Mouse (Mus musculus) erythroid progenitor cell, adult 5-6 weeks (primary cell): ENCODE measurements around the gene Cd37. TPM values are rescaled to one million over a fixed set of nuclear protein-coding genes. Genes with fewer than 3 reads are reported as not detected.

Experiments
- total RNA-seq, 2 experiments: library from RNA; stranded (forward) in 1 of 2; stranded (reverse) in 1 of 2; fragments of 150-400 nt in 1 of 2; fragments of 186-747, 209-891 nt in 1 of 2; gene quantifications; 2 replicates each; pipeline versions ENCODE4 v1.2.3 to v1.2.4; 2015 to 2017; ENCODE audit warnings: low replicate concordance in 2 of 2

The Cd37 gene
- total RNA-seq, 2 experiments from 2014 or later: 54.8 to 82.2 TPM

Other genes starting within 250 kb of the Cd37 start
Only the 30 nearest of the 38 such genes appear.
- 3.6 and 6.7 TPM in 2 replicates for gene Prr12, start 186.2 kb downstream of the Cd37 start, total RNA-seq (2015; ENCODE audit: low replicate concordance)
- 0.13 and 0.23 TPM in 2 replicates for gene Prr12, start 186.2 kb downstream of the Cd37 start, total RNA-seq (2017; ENCODE audit: low replicate concordance)
- 24.5 and 30.6 TPM in 2 replicates for gene Nosip, start 176.7 kb downstream of the Cd37 start, total RNA-seq (2015; ENCODE audit: low replicate concordance)
- gene Nosip, start 176.7 kb downstream of the Cd37 start, total RNA-seq (2017; ENCODE audit: low replicate concordance): 32.7 and 54.0 TPM in 2 replicates
- 2.9 and 8.8 TPM in 2 replicates for gene Prrg2, start 176.4 kb downstream of the Cd37 start, total RNA-seq (2015; ENCODE audit: low replicate concordance)
- 0.91 and 6.8 TPM in 2 replicates for gene Prrg2, start 176.4 kb downstream of the Cd37 start, total RNA-seq (2017; ENCODE audit: low replicate concordance)
- 1.1 and 8.8 TPM in 2 replicates for gene Rcn3, start 146.9 kb downstream of the Cd37 start, total RNA-seq (2015; ENCODE audit: low replicate concordance)
- gene Rcn3, start 146.9 kb downstream of the Cd37 start, total RNA-seq (2017; ENCODE audit: low replicate concordance): 1.9 and 4.0 TPM in 2 replicates
- gene Fcgrt, start 135.3 kb downstream of the Cd37 start, total RNA-seq (2015; ENCODE audit: low replicate concordance): 10.5 TPM in 2 replicates
- 8.3 and 9.7 TPM in 2 replicates for gene Fcgrt, start 135.3 kb downstream of the Cd37 start, total RNA-seq (2017; ENCODE audit: low replicate concordance)
- gene Rps11, start 114.7 kb downstream of the Cd37 start, total RNA-seq (2015; ENCODE audit: low replicate concordance): 694 and 736 TPM in 2 replicates
- 189 and 313 TPM in 2 replicates for gene Rps11, start 114.7 kb downstream of the Cd37 start, total RNA-seq (2017; ENCODE audit: low replicate concordance)
- 918 and 1,040 TPM in 2 replicates for gene Rpl13a, start 110.4 kb downstream of the Cd37 start, total RNA-seq (2015; ENCODE audit: low replicate concordance)
- gene Rpl13a, start 110.4 kb downstream of the Cd37 start, total RNA-seq (2017; ENCODE audit: low replicate concordance): 765 and 800 TPM in 2 replicates
- gene Gm45713, start 102.9 kb downstream of the Cd37 start, total RNA-seq (2015; ENCODE audit: low replicate concordance): not detected in 2 replicates
- gene Gm45713, start 102.9 kb downstream of the Cd37 start, total RNA-seq (2017; ENCODE audit: low replicate concordance): 0.98 and 2.3 TPM in 2 replicates
- 3.6 and 17.2 TPM in 2 replicates for gene Flt3l, start 102.7 kb downstream of the Cd37 start, total RNA-seq (2015; ENCODE audit: low replicate concordance)
- gene Flt3l, start 102.7 kb downstream of the Cd37 start, total RNA-seq (2017; ENCODE audit: low replicate concordance): 0.23 and 4.5 TPM in 2 replicates
- 58.7 and 96.4 TPM in 2 replicates for gene Pih1d1, start 84.8 kb downstream of the Cd37 start, total RNA-seq (2015; ENCODE audit: low replicate concordance)
- gene Pih1d1, start 84.8 kb downstream of the Cd37 start, total RNA-seq (2017; ENCODE audit: low replicate concordance): 6.8 and 8.7 TPM in 2 replicates
- gene Aldh16a1, start 84.5 kb downstream of the Cd37 start, total RNA-seq (2015; ENCODE audit: low replicate concordance): 24.5 and 29.3 TPM in 2 replicates
- gene Aldh16a1, start 84.5 kb downstream of the Cd37 start, total RNA-seq (2017; ENCODE audit: low replicate concordance): 12.4 and 14.1 TPM in 2 replicates
- not detected in 2 replicates for gene Slc17a7, start 75.2 kb downstream of the Cd37 start, total RNA-seq (2015; ENCODE audit: low replicate concordance)
- gene Slc17a7, start 75.2 kb downstream of the Cd37 start, total RNA-seq (2017; ENCODE audit: low replicate concordance): not detected in 2 replicates
- gene Gfy, start 59.5 kb downstream of the Cd37 start, total RNA-seq (2015; ENCODE audit: low replicate concordance): not detected in 2 replicates
- not detected in 2 replicates for gene Gfy, start 59.5 kb downstream of the Cd37 start, total RNA-seq (2017; ENCODE audit: low replicate concordance)
- not detected in 2 replicates for gene Pth2, start 58.1 kb downstream of the Cd37 start, total RNA-seq (2015; ENCODE audit: low replicate concordance)
- gene Pth2, start 58.1 kb downstream of the Cd37 start, total RNA-seq (2017; ENCODE audit: low replicate concordance): not detected in 2 replicates
- gene Ccdc155, start 34.2 kb downstream of the Cd37 start, total RNA-seq (2015; ENCODE audit: low replicate concordance): not detected in 2 replicates
- gene Ccdc155, start 34.2 kb downstream of the Cd37 start, total RNA-seq (2017; ENCODE audit: low replicate concordance): not detected in 2 replicates
- 6.3 and 8.6 TPM in 2 replicates for gene Dkkl1, start 27.0 kb downstream of the Cd37 start, total RNA-seq (2015; ENCODE audit: low replicate concordance)
- gene Dkkl1, start 27.0 kb downstream of the Cd37 start, total RNA-seq (2017; ENCODE audit: low replicate concordance): 0.77 TPM in 1 of 2 replicates, not detected in the other
- not detected in 2 replicates for gene Tead2, start 23.4 kb downstream of the Cd37 start, total RNA-seq (2015; ENCODE audit: low replicate concordance)
- gene Tead2, start 23.4 kb downstream of the Cd37 start, total RNA-seq (2017; ENCODE audit: low replicate concordance): not detected in 2 replicates
- not detected in 2 replicates for gene Slc6a16, start 2.0 kb upstream of the Cd37 start, total RNA-seq (2015; ENCODE audit: low replicate concordance)
- not detected in 2 replicates for gene Slc6a16, start 2.0 kb upstream of the Cd37 start, total RNA-seq (2017; ENCODE audit: low replicate concordance)
- gene Slc6a21, start 38.4 kb upstream of the Cd37 start, total RNA-seq (2015; ENCODE audit: low replicate concordance): not detected in 2 replicates
- gene Slc6a21, start 38.4 kb upstream of the Cd37 start, total RNA-seq (2017; ENCODE audit: low replicate concordance): not detected in 2 replicates
- gene Trpm4, start 94.7 kb upstream of the Cd37 start, total RNA-seq (2015; ENCODE audit: low replicate concordance): not detected in 2 replicates
- not detected in 2 replicates for gene Trpm4, start 94.7 kb upstream of the Cd37 start, total RNA-seq (2017; ENCODE audit: low replicate concordance)
- gene Hrc, start 96.2 kb upstream of the Cd37 start, total RNA-seq (2015; ENCODE audit: low replicate concordance): not detected in 2 replicates
- gene Hrc, start 96.2 kb upstream of the Cd37 start, total RNA-seq (2017; ENCODE audit: low replicate concordance): not detected in 2 replicates
- gene Ppfia3, start 127.9 kb upstream of the Cd37 start, total RNA-seq (2015; ENCODE audit: low replicate concordance): not detected in 2 replicates
- not detected in 2 replicates for gene Ppfia3, start 127.9 kb upstream of the Cd37 start, total RNA-seq (2017; ENCODE audit: low replicate concordance)
- not detected in 2 replicates for gene Lin7b, start 131.5 kb upstream of the Cd37 start, total RNA-seq (2015; ENCODE audit: low replicate concordance)
- gene Lin7b, start 131.5 kb upstream of the Cd37 start, total RNA-seq (2017; ENCODE audit: low replicate concordance): not detected in 2 replicates
- 143 and 194 TPM in 2 replicates for gene Snrnp70, start 156.6 kb upstream of the Cd37 start, total RNA-seq (2015; ENCODE audit: low replicate concordance)
- 312 and 348 TPM in 2 replicates for gene Snrnp70, start 156.6 kb upstream of the Cd37 start, total RNA-seq (2017; ENCODE audit: low replicate concordance)
- gene Kcna7, start 166.5 kb upstream of the Cd37 start, total RNA-seq (2015; ENCODE audit: low replicate concordance): not detected in 2 replicates
- gene Kcna7, start 166.5 kb upstream of the Cd37 start, total RNA-seq (2017; ENCODE audit: low replicate concordance): not detected in 2 replicates
- not detected in 2 replicates for gene Ntf5, start 174.6 kb upstream of the Cd37 start, total RNA-seq (2015; ENCODE audit: low replicate concordance)
- gene Ntf5, start 174.6 kb upstream of the Cd37 start, total RNA-seq (2017; ENCODE audit: low replicate concordance): not detected in 2 replicates
- not detected in 2 replicates for gene Lhb, start 181.7 kb upstream of the Cd37 start, total RNA-seq (2015; ENCODE audit: low replicate concordance)
- gene Lhb, start 181.7 kb upstream of the Cd37 start, total RNA-seq (2017; ENCODE audit: low replicate concordance): not detected in 2 replicates
- gene Gys1, start 195.7 kb upstream of the Cd37 start, total RNA-seq (2015; ENCODE audit: low replicate concordance): 0.84 and 5.8 TPM in 2 replicates
- gene Gys1, start 195.7 kb upstream of the Cd37 start, total RNA-seq (2017; ENCODE audit: low replicate concordance): 2.1 and 6.2 TPM in 2 replicates
- 39.0 and 53.3 TPM in 2 replicates for gene Ruvbl2, start 199.0 kb upstream of the Cd37 start, total RNA-seq (2015; ENCODE audit: low replicate concordance)
- gene Ruvbl2, start 199.0 kb upstream of the Cd37 start, total RNA-seq (2017; ENCODE audit: low replicate concordance): 22.6 and 28.8 TPM in 2 replicates
- 2,156 and 2,353 TPM in 2 replicates for gene Ftl1, start 220.8 kb upstream of the Cd37 start, total RNA-seq (2015; ENCODE audit: low replicate concordance)
- 950 and 960 TPM in 2 replicates for gene Ftl1, start 220.8 kb upstream of the Cd37 start, total RNA-seq (2017; ENCODE audit: low replicate concordance)